Mouse (Mus musculus) B cell, adult 2 months (primary cell): ENCODE measurements around the gene Hand1.
A peak's percentile ranks its signal among the peaks of the same experiment; 100 is the strongest.
"Not testable (repeated sequence)": the region's sequence is repeated elsewhere in the genome, so short reads cannot be mapped to it uniquely, and the experiment has no call there.

Experiments used
- DNase-seq, 2 experiments: peaks; one replicate each; pipeline ENCODE4 v3.0.0; 2022

Gene Hand1

GRCm38 (mm10) chr11:57833296-57833977 lies 819 bp upstream of the Hand1 start:
- no peak for DNase-seq

GRCm38 (mm10) chr11:57831861-57832260 lies 757 bp downstream of the Hand1 start:
- DNase-seq: no peak

GRCm38 (mm10) chr11:57831281-57831781 lies 1.3 kb downstream of the Hand1 start:
- DNase-seq: no peak

- no peak for DNase-seq
Observed at GRCm38 (mm10) chr11:57829871-57830775, 2.5 kb downstream of the Hand1 start.

GRCm38 (mm10) chr11:57828955-57829870 lies 3.4 kb downstream of the Hand1 start:
- DNase-seq: peak in 1 of 2 experiments; percentile 21

- DNase-seq: peak; percentile 48 to 51
Observed at GRCm38 (mm10) chr11:57827915-57828545, 4.6 kb downstream of the Hand1 start.

GRCm38 (mm10) chr11:57827048-57827914 lies 5.3 kb downstream of the Hand1 start:
- DNase-seq: peak; percentile 32 to 33

GRCm38 (mm10) chr11:57825234-57825633 lies 7.4 kb downstream of the Hand1 start:
- peak; percentile 28 to 39 for DNase-seq

GRCm38 (mm10) chr11:57823714-57824113 lies 8.9 kb downstream of the Hand1 start:
- no peak for DNase-seq

GRCm38 (mm10) chr11:57823159-57823558 lies 9.5 kb downstream of the Hand1 start:
- not testable (repeated sequence) for DNase-seq

- DNase-seq: peak; percentile 93
Observed at GRCm38 (mm10) chr11:57819999-57820581, 12.5 kb downstream of the Hand1 start.

GRCm38 (mm10) chr11:57818189-57818588 lies 14.4 kb downstream of the Hand1 start:
- DNase-seq: no peak

- DNase-seq: no peak
Observed at GRCm38 (mm10) chr11:57813641-57814040, 19.0 kb downstream of the Hand1 start.

GRCm38 (mm10) chr11:57812212-57812611 lies 20.4 kb downstream of the Hand1 start:
- DNase-seq: no peak

GRCm38 (mm10) chr11:57811006-57811405 lies 21.6 kb downstream of the Hand1 start:
- no peak for DNase-seq

- no peak for DNase-seq
Observed at GRCm38 (mm10) chr11:57809732-57810098, 22.9 kb downstream of the Hand1 start.

- no peak for DNase-seq
Observed at GRCm38 (mm10) chr11:57809017-57809731, 23.4 kb downstream of the Hand1 start.

GRCm38 (mm10) chr11:57805047-57805446 lies 27.6 kb downstream of the Hand1 start:
- no peak for DNase-seq

- peak; percentile 16 to 23 for DNase-seq
Observed at GRCm38 (mm10) chr11:57802511-57802870, 30.1 kb downstream of the Hand1 start.
